ENCODE assay signal across 8 mouse cellular contexts in genomic region chr1:192598380-192598779, GRCm38 (mm10).
DNase-seq lines count a peak whose midpoint lies in the region; ATAC-seq and TF ChIP-seq lines count a peak whose summit lies in the region.

No protein-coding gene starts in this region.

- no peaks in the 10 kb centered on the region for H3K36me3 ChIP-seq in embryonic facial prominence, embryonic 14.5 days (ENCODE audit: control insufficient read depth, insufficient read depth, low read length)
- no peaks in the 10 kb centered on the region for H3K36me3 ChIP-seq in kidney, embryonic 16.5 days (ENCODE audit: insufficient read depth, low read length)
- no peaks in the 10 kb centered on the region for H3K36me3 ChIP-seq in liver, adult 2 months (ENCODE audit: control insufficient read depth, insufficient read depth, low read length)
- H3K36me3 ChIP-seq in neural tube, embryonic 13.5 days = no peaks in the 10 kb centered on the region
- no peaks in the 10 kb centered on the region for H3K36me3 ChIP-seq in stomach, postnatal 0 days (ENCODE audit: control insufficient read depth, insufficient read depth, low read length)

- ATAC-seq in embryonic facial prominence, embryonic 14.5 days (ENCODE audit: low read depth) = peak; percentile 82
- peak; percentile 87 for ATAC-seq in kidney, embryonic 16.5 days (ENCODE audit: low FRiP score, low TSS enrichment)
- ATAC-seq in neural tube, embryonic 13.5 days (ENCODE audit: low read depth) = peak; percentile 90
- ATAC-seq in stomach, postnatal 0 days (ENCODE audit: low FRiP score, low TSS enrichment) = 0 out of 2 replicates have a peak, but pooled peaks have one; percentile 42

- WGBS in bone marrow, adult 2 months = 49% methylated on average over 2 of the region's 2 CpGs
- WGBS in embryonic facial prominence, embryonic 14.5 days = 42% methylated on average over 2 of the region's 2 CpGs
- 42% methylated on average over 2 of the region's 2 CpGs for WGBS in kidney, embryonic 16.5 days
- WGBS in liver, adult 2 months = 50% methylated on average over 2 of the region's 2 CpGs
- 42% methylated on average over 2 of the region's 2 CpGs for WGBS in neural tube, embryonic 13.5 days
- 47% methylated on average over 2 of the region's 2 CpGs for WGBS in stomach, postnatal 0 days

- no peaks in the 10 kb centered on the region for H3K79me2 ChIP-seq in liver, adult 2 months (ENCODE audit: control insufficient read depth, insufficient read depth, low read length)

- no peaks in the 10 kb centered on the region for H3K27me3 ChIP-seq in embryonic facial prominence, embryonic 14.5 days (replicated peaks; ENCODE audit: control insufficient read depth, insufficient read depth, low read length)
- no peaks in the 10 kb centered on the region for H3K27me3 ChIP-seq in kidney, embryonic 16.5 days (ENCODE audit: insufficient read depth, low read length)
- no peaks in the 10 kb centered on the region for H3K27me3 ChIP-seq in liver, adult 2 months (ENCODE audit: control insufficient read depth, insufficient read depth, low read length)
- H3K27me3 ChIP-seq in neural tube, embryonic 13.5 days = no peaks in the 10 kb centered on the region
- no peaks in the 10 kb centered on the region for H3K27me3 ChIP-seq in stomach, postnatal 0 days (ENCODE audit: control insufficient read depth, insufficient read depth, low read length)

- H3K27ac ChIP-seq in bone marrow, adult 2 months (ENCODE audit: control insufficient read depth, insufficient read depth, low read depth, low read length, poor library complexity) = no peak overlapping the region
- no peak overlapping the region for H3K27ac ChIP-seq in embryonic facial prominence, embryonic 14.5 days (replicated peaks; ENCODE audit: low read depth, low read length)
- no peak overlapping the region for H3K27ac ChIP-seq in kidney, embryonic 16.5 days (ENCODE audit: low read length)
- no peak overlapping the region for H3K27ac ChIP-seq in liver, adult 2 months (replicated peaks; ENCODE audit: insufficient read depth, low read depth, low read length)
- H3K27ac ChIP-seq in neural tube, embryonic 13.5 days (replicated peaks) = no peak overlapping the region
- H3K27ac ChIP-seq in stomach, postnatal 0 days (replicated peaks) = no peak overlapping the region

- TF ChIP-seq POLR2A in bone marrow, adult 2 months (IDR thresholded peaks at IDR 0.05; ENCODE audit: borderline replicate concordance, control insufficient read depth, low read depth, low read length) = no peak
- TF ChIP-seq POLR2A in liver, adult 2 months (IDR thresholded peaks at IDR 0.05; ENCODE audit: extremely low read depth, insufficient read depth, low read length) = no peak

- H3K9ac ChIP-seq in embryonic facial prominence, embryonic 14.5 days (ENCODE audit: low read depth, low read length) = no peak overlapping the region
- H3K9ac ChIP-seq in kidney, embryonic 16.5 days (replicated peaks; ENCODE audit: low read length) = no peak overlapping the region
- no peak overlapping the region for H3K9ac ChIP-seq in liver, adult 2 months (ENCODE audit: low read depth, low read length)
- no peak overlapping the region for H3K9ac ChIP-seq in neural tube, embryonic 13.5 days
- H3K9ac ChIP-seq in stomach, postnatal 0 days (ENCODE audit: low read length) = no peak overlapping the region

- peak; percentile 70 for DNase-seq in 416B (ENCODE audit: low read depth)
- DNase-seq in embryonic facial prominence, embryonic 14.5 days (ENCODE audit: low spot score) = peak; percentile 88
- peak; percentile 8 to 51 for DNase-seq in heart, adult 9 months (ENCODE audit: low spot score in 2 of 2)
- DNase-seq in liver, adult 2 months (ENCODE audit: extremely low read depth, low read depth, low spot score) = peak; percentile 48
- DNase-seq in stomach, postnatal 0 days (ENCODE audit: low spot score) = peak; percentile 82

- H3K4me2 ChIP-seq in embryonic facial prominence, embryonic 14.5 days (ENCODE audit: low read depth, low read length) = no peak overlapping the region
- H3K4me2 ChIP-seq in kidney, embryonic 16.5 days (replicated peaks; ENCODE audit: low read depth, low read length) = no peak overlapping the region
- no peak overlapping the region for H3K4me2 ChIP-seq in neural tube, embryonic 13.5 days
- H3K4me2 ChIP-seq in stomach, postnatal 0 days (replicated peaks; ENCODE audit: low read depth) = no peak overlapping the region

- H3K4me1 ChIP-seq in bone marrow, adult 2 months (ENCODE audit: control insufficient read depth, insufficient read depth, low read length) = no peaks in the 10 kb centered on the region
- no peaks in the 10 kb centered on the region for H3K4me1 ChIP-seq in embryonic facial prominence, embryonic 14.5 days (ENCODE audit: control insufficient read depth, insufficient read depth, low read length)
- no peaks in the 10 kb centered on the region for H3K4me1 ChIP-seq in kidney, embryonic 16.5 days (ENCODE audit: insufficient read depth, low read length)
- H3K4me1 ChIP-seq in liver, adult 2 months (ENCODE audit: control insufficient read depth, insufficient read depth, low read length) = no peaks in the 10 kb centered on the region
- H3K4me1 ChIP-seq in neural tube, embryonic 13.5 days (replicated peaks) = no peaks in the 10 kb centered on the region; the same call in 1 of the 2 replicates
- no peaks in the 10 kb centered on the region for H3K4me1 ChIP-seq in stomach, postnatal 0 days (replicated peaks; ENCODE audit: control insufficient read depth, insufficient read depth)

- peak; percentile 41; the same call in 1 of the 2 replicates for TF ChIP-seq CTCF in bone marrow, adult 2 months (IDR thresholded peaks at IDR 0.05; ENCODE audit: control insufficient read depth, insufficient read depth, low read length)
- peak; percentile 83 for TF ChIP-seq CTCF in liver, adult 2 months (IDR thresholded peaks at IDR 0.05; ENCODE audit: low read depth, low read length)
- peak; percentile 85 for TF ChIP-seq CTCF in stomach, postnatal 0 days (IDR thresholded peaks at IDR 0.05; ENCODE audit: low read depth)

- H3K9me3 ChIP-seq in embryonic facial prominence, embryonic 14.5 days (ENCODE audit: control insufficient read depth, low read length) = no peaks in the 10 kb centered on the region
- no peaks in the 10 kb centered on the region for H3K9me3 ChIP-seq in kidney, embryonic 16.5 days (ENCODE audit: low read length)
- no peaks in the 10 kb centered on the region for H3K9me3 ChIP-seq in neural tube, embryonic 13.5 days
- H3K9me3 ChIP-seq in stomach, postnatal 0 days (ENCODE audit: control insufficient read depth, low read length) = no peaks in the 10 kb centered on the region

- H3K4me3 ChIP-seq in bone marrow, adult 2 months (replicated peaks; ENCODE audit: control insufficient read depth, low read depth, low read length) = no peak overlapping the region
- H3K4me3 ChIP-seq in embryonic facial prominence, embryonic 14.5 days (ENCODE audit: low read depth, low read length) = no peak overlapping the region
- H3K4me3 ChIP-seq in kidney, embryonic 16.5 days (ENCODE audit: low read length) = no peak overlapping the region
- H3K4me3 ChIP-seq in liver, adult 2 months (ENCODE audit: insufficient read depth, low read depth, low read length) = no peak overlapping the region
- no peak overlapping the region for H3K4me3 ChIP-seq in neural tube, embryonic 13.5 days
- H3K4me3 ChIP-seq in stomach, postnatal 0 days (ENCODE audit: low read depth, low read length) = no peak overlapping the region

- TF ChIP-seq EP300 in stomach, postnatal 0 days (optimal IDR thresholded peaks at IDR 0.05) = no peak

Comparison
In these comparisons a context has a peak if more than half of its experiments do, and no peak if none do; other contexts are left out.
1. DNase-seq: peak in every context shown above with its lines; median percentile 88 in embryonic facial prominence, embryonic 14.5 days; 82 in stomach, postnatal 0 days; 70 in 416B; 48 in liver, adult 2 months; 30 in heart, adult 9 months.